Mouse (Mus musculus) ES-Bruce4 (cell line): Measurements from ENCODE around the gene Grb10. TPM values are rescaled to one million over a fixed set of nuclear protein-coding genes. Genes with fewer than 3 reads are reported as not detected.

ENCODE experiments used
- H3K27ac ChIP-seq: 2 replicates; pipeline ENCODE4 v1.5.1; 2012; ENCODE audit warnings: low read length, inconsistent platforms; ENCODE audit not compliant: insufficient read depth
- H3K27me3 ChIP-seq: 2 replicates; pipeline ENCODE4 v1.6.1; 2012; ENCODE audit warnings: mild to moderate bottlenecking, low read length, inconsistent platforms; ENCODE audit not compliant: control insufficient read depth, poor library complexity, insufficient read depth, severe bottlenecking
- H3K36me3 ChIP-seq: 2 replicates; pipeline ENCODE4 v1.6.1; 2012; ENCODE audit warnings: inconsistent platforms, mild to moderate bottlenecking, low read length, moderate library complexity; ENCODE audit not compliant: control insufficient read depth, poor library complexity, insufficient read depth, severe bottlenecking
- H3K4me1 ChIP-seq: one replicate; pipeline ENCODE4 v1.8.1; 2011; ENCODE audit warnings: low read length; ENCODE audit not compliant: control insufficient read depth, insufficient read depth
- H3K4me3 ChIP-seq: 2 replicates; pipeline ENCODE4 v1.5.1; 2011; ENCODE audit warnings: low read depth, mild to moderate bottlenecking, low read length
- H3K9ac ChIP-seq: 2 replicates; pipeline ENCODE4 v1.6.1; 2012; ENCODE audit warnings: low read depth, mild to moderate bottlenecking, inconsistent platforms; ENCODE audit not compliant: poor library complexity, severe bottlenecking
- H3K9me3 ChIP-seq: replicated peaks from 2 replicates; pipeline ENCODE4 v1.6.1; 2012; ENCODE audit warnings: mild to moderate bottlenecking, low read length, inconsistent platforms; ENCODE audit not compliant: control insufficient read depth, poor library complexity, insufficient read depth, severe bottlenecking
- CTCF ChIP-seq: IDR thresholded peaks from one replicate; pipeline ENCODE4 v1.8.1; 2011; ENCODE audit warnings: low read depth, low read length
- EP300 ChIP-seq: IDR thresholded peaks from 2 replicates; pipeline ENCODE4 v1.6.1; 2011; ENCODE audit warnings: low read depth, low read length; ENCODE audit not compliant: insufficient read depth
- POLR2A ChIP-seq: IDR thresholded peaks from one replicate; pipeline ENCODE4 v1.8.1; 2011; ENCODE audit warnings: low read length; ENCODE audit not compliant: insufficient read depth
- polyA plus RNA-seq: library from polyadenylated mRNA; stranded (reverse); fragments of >200 nt; gene quantifications from 2 replicates; pipeline ENCODE4 v1.2.4, GENCODE M21; 2011; ENCODE audit warnings: low read depth; ENCODE audit not compliant: missing spikeins, insufficient read depth, insufficient read length

The Grb10 gene
- polyA plus RNA-seq, 1 experiment: 160 TPM

- no peaks in the 10 kb centered on the region for H3K4me1 ChIP-seq
- no peak overlapping the region for H3K9ac ChIP-seq
- H3K4me3 ChIP-seq: no peak overlapping the region
- H3K9me3 ChIP-seq: no peaks in the 10 kb centered on the region
- H3K27ac ChIP-seq: no peak overlapping the region
- H3K27me3 ChIP-seq: no peaks in the 10 kb centered on the region
- no peaks in the 10 kb centered on the region; the same call in 1 of the 2 replicates for H3K36me3 ChIP-seq
- no peak for TF ChIP-seq POLR2A
- no peak for TF ChIP-seq EP300
- TF ChIP-seq CTCF: no peak
These were observed 39.6 kb downstream of the Grb10 start for GRCm38 (mm10) chr11:11998881-11999280.

GRCm38 (mm10) chr11:11997045-11997444 is 41.4 kb downstream of the Grb10 start:
- Histone ChIP-seq H3K9me3 (no peaks in the 10 kb centered on the region), H3K27ac (no peak overlapping the region), H3K4me3 (no peak overlapping the region), H3K4me1 (no peaks in the 10 kb centered on the region), H3K27me3 (no peaks in the 10 kb centered on the region), H3K9ac (no peak overlapping the region), H3K36me3 (no peaks in the 10 kb centered on the region; the same call in 1 of the 2 replicates)
- TF ChIP-seq CTCF: no peak
- TF ChIP-seq POLR2A: no peak
- TF ChIP-seq EP300: no peak

GRCm38 (mm10) chr11:11995371-11995770 is 43.1 kb downstream of the Grb10 start:
- no peaks in the 10 kb centered on the region for H3K4me1 ChIP-seq
- H3K27me3 ChIP-seq: no peaks in the 10 kb centered on the region
- no peak overlapping the region for H3K27ac ChIP-seq
- no peaks in the 10 kb centered on the region; the same call in 1 of the 2 replicates for H3K36me3 ChIP-seq
- H3K9ac ChIP-seq: no peak overlapping the region
- no peaks in the 10 kb centered on the region for H3K9me3 ChIP-seq
- TF ChIP-seq POLR2A (no peak), CTCF (no peak), EP300 (no peak)
- no peak overlapping the region for H3K4me3 ChIP-seq

- Histone ChIP-seq H3K27me3 (no peaks in the 10 kb centered on the region), H3K4me3 (no peak overlapping the region), H3K36me3 (no peaks in the 10 kb centered on the region; the same call in 1 of the 2 replicates), H3K4me1 (no peaks in the 10 kb centered on the region), H3K9me3 (no peaks in the 10 kb centered on the region), H3K27ac (no peak overlapping the region), H3K9ac (no peak overlapping the region)
- TF ChIP-seq CTCF (no peak), EP300 (no peak), POLR2A (no peak)
These were observed 44.7 kb downstream of the Grb10 start for GRCm38 (mm10) chr11:11993807-11994206.

GRCm38 (mm10) chr11:11993183-11993582 is 45.3 kb downstream of the Grb10 start:
- Histone ChIP-seq H3K4me1 (no peaks in the 10 kb centered on the region), H3K36me3 (no peaks in the 10 kb centered on the region; the same call in 1 of the 2 replicates), H3K27ac (no peak overlapping the region), H3K27me3 (no peaks in the 10 kb centered on the region), H3K4me3 (no peak overlapping the region), H3K9me3 (no peaks in the 10 kb centered on the region), H3K9ac (no peak overlapping the region)
- no peak for TF ChIP-seq POLR2A
- TF ChIP-seq EP300: no peak
- TF ChIP-seq CTCF: no peak

GRCm38 (mm10) chr11:11989850-11990249 is 48.6 kb downstream of the Grb10 start:
- H3K4me1 ChIP-seq: no peaks in the 10 kb centered on the region
- no peak for TF ChIP-seq CTCF
- TF ChIP-seq EP300: no peak
- no peak for TF ChIP-seq POLR2A
- H3K27ac ChIP-seq: no peak overlapping the region
- H3K9ac ChIP-seq: no peak overlapping the region
- no peaks in the 10 kb centered on the region for H3K36me3 ChIP-seq
- H3K4me3 ChIP-seq: no peak overlapping the region
- H3K9me3 ChIP-seq: no peaks in the 10 kb centered on the region
- H3K27me3 ChIP-seq: no peaks in the 10 kb centered on the region

GRCm38 (mm10) chr11:11987233-11987632 is 51.2 kb downstream of the Grb10 start:
- TF ChIP-seq CTCF (no peak), EP300 (no peak), POLR2A (no peak)
- H3K36me3 ChIP-seq: no peaks in the 10 kb centered on the region
- no peaks in the 10 kb centered on the region for H3K4me1 ChIP-seq
- no peaks in the 10 kb centered on the region for H3K9me3 ChIP-seq
- H3K27ac ChIP-seq: no peak overlapping the region
- H3K9ac ChIP-seq: no peak overlapping the region
- no peak overlapping the region for H3K4me3 ChIP-seq
- H3K27me3 ChIP-seq: no peaks in the 10 kb centered on the region
